Mouse (Mus musculus) midbrain, embryonic 14.5 days (tissue): Measurements from ENCODE around the gene Dpp7. TPM values are rescaled to one million over a fixed set of nuclear protein-coding genes. Genes with fewer than 3 reads are reported as not detected.

Experiments
- ATAC-seq: fragments of 200-750 bp; cut with Nextera tagmentation; 2 replicates; pipeline ENCODE4 v1.8.0; 2017; ENCODE audit warnings: moderate number of reproducible peaks, moderate library complexity; ENCODE audit not compliant: low FRiP score, low TSS enrichment
- DNase-seq: peaks from one replicate; pipeline ENCODE4 v3.0.0-alpha.2; 2015
- H3K27ac ChIP-seq: fragments of 300-500 bp; sonication (generic); replicated peaks from 2 replicates; pipeline ENCODE4 v1.5.1; 2014; ENCODE audit warnings: mild to moderate bottlenecking, low read depth, low read length, moderate library complexity
- H3K27me3 ChIP-seq: fragments of 300-500 bp; sonication (generic); 2 replicates; pipeline ENCODE4 v1.6.1; 2014; ENCODE audit warnings: low read length, control low read depth, mixed read lengths; ENCODE audit not compliant: control insufficient read depth, insufficient read depth
- H3K36me3 ChIP-seq: fragments of 300-500 bp; sonication (generic); 2 replicates; pipeline ENCODE4 v1.6.1; 2014; ENCODE audit warnings: low read length, control low read depth; ENCODE audit not compliant: control insufficient read depth, insufficient read depth
- H3K4me1 ChIP-seq: fragments of 300-500 bp; sonication (generic); 2 replicates; pipeline ENCODE4 v1.6.1; 2014; ENCODE audit warnings: mild to moderate bottlenecking, antibody characterized with exemption, low read length, control low read depth; ENCODE audit not compliant: control insufficient read depth, insufficient read depth
- H3K4me2 ChIP-seq: fragments of 300-500 bp; sonication (generic); 2 replicates; pipeline ENCODE4 v1.6.1; 2014; ENCODE audit warnings: mild to moderate bottlenecking, low read length, moderate library complexity
- H3K4me3 ChIP-seq: fragments of 300-500 bp; sonication (generic); replicated peaks from 2 replicates; pipeline ENCODE4 v1.5.1; 2014; ENCODE audit warnings: low read depth, low read length
- H3K9ac ChIP-seq: fragments of 300-500 bp; sonication (generic); replicated peaks from 2 replicates; pipeline ENCODE4 v1.6.1; 2014; ENCODE audit warnings: mild to moderate bottlenecking, low read length, moderate library complexity
- H3K9me3 ChIP-seq: fragments of 300-500 bp; sonication (generic); 2 replicates; pipeline ENCODE4 v1.6.1; 2016; ENCODE audit warnings: low read length, control low read depth, mixed read lengths; ENCODE audit not compliant: control insufficient read depth
- WGBS: fragments of 180-500 bp; shearing (Covaris S2); extraction: QIAGEN DNeasy Blood & Tissue Kit; methylation state at CpG from one replicate; pipeline ENCODE4 v1.1.7; 2014; 5-methylcytosine and 5-hydroxymethylcytosine counted together
- polyA plus RNA-seq: library from polyadenylated mRNA; unstranded; fragments of >200 nt; fragmentation: Nextera tagmentation; extraction: Ambion mirVana; gene quantifications from 2 replicates; pipeline ENCODE4 v1.2.1, GENCODE M21; 2014

The Dpp7 gene
- polyA plus RNA-seq, 1 experiment from 2014 or later: 19.8 TPM

DNA sequence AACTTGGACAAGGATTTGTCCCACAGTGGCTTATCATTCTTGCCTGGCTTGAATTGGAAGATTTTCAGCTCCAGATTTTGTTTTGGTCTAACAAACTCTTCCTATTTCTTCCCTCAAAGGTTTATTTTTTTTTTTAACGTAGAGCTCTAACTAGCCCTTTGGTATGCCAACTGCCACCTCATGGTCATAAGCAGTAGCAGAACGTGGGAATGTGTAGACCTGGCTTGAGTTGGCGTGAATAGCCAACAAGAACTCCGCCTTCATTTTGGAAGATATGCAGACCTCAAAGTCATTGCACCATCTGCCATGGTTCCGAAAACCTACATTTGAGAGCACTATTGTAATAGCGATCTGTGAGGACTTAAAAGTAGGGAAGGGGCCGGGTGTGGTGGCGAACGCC, 24.7 kb downstream of the Dpp7 start:
- ATAC-seq (no peak), DNase-seq (no peak)
- Histone ChIP-seq H3K9ac (peak overlapping the region; percentile 80), H3K4me2 (peak overlapping the region; percentile 93), H3K36me3 (peaks cover 29% of the 10 kb centered on the region), H3K4me3 (peak overlapping the region; percentile 92), H3K27me3 (no peaks in the 10 kb centered on the region), H3K4me1 (peaks cover 11% of the 10 kb centered on the region), H3K9me3 (no peaks in the 10 kb centered on the region), H3K27ac (no peak overlapping the region)
- 63% methylated on average over 9 of the region's 9 CpGs for WGBS

DNA sequence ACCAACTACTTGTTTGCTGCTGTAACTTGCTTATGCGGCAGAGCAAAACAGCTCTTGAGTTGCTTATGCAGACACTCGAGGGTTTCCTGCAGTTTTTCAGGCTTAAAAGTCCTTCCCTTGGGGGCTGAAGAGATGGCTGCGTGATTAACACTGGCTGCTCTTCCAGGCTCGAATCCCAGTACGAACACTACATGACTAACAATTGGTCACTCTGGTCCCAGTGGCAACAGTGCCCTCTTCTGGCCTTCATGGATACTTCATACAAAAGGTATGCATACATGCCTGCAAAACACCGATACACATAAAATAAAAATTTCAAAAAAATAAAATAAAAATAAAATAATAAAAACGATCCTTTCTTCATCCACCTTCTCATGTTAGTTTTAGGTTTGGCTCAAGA, 27.7 kb downstream of the Dpp7 start:
- H3K27ac ChIP-seq: no peak overlapping the region
- H3K27me3 ChIP-seq: no peaks in the 10 kb centered on the region
- no peak overlapping the region for H3K4me2 ChIP-seq
- no peak for ATAC-seq
- no peaks in the 10 kb centered on the region for H3K36me3 ChIP-seq
- whole genome bisulfite sequencing: 32% methylated on average over 7 of the region's 7 CpGs
- H3K9ac ChIP-seq: no peak overlapping the region
- peaks cover 7% of the 10 kb centered on the region for H3K4me1 ChIP-seq
- DNase-seq: peak; percentile 73
- H3K4me3 ChIP-seq: no peak overlapping the region
- no peaks in the 10 kb centered on the region for H3K9me3 ChIP-seq

DNA sequence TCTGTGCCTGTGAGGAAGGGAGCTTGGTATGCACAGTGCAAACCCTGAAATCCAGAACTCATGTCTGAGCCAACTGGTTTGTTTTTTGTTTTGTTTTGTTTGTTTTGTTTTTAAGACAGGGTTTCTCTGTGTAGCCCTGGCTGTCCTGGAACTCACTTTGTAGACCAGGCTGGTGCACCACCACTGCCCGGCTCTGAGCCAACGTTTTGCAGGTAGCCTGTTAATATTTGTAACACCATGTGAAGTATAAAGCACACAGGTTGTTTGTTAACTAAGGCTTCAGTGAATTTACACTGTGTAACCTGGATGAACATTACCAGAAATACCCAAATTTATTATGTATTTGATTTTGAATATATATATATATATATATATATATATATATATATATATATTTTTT, 30.1 kb downstream of the Dpp7 start:
- ATAC-seq (no peak), DNase-seq (no peak)
- no peak overlapping the region for H3K27ac ChIP-seq
- no peaks in the 10 kb centered on the region for H3K36me3 ChIP-seq
- no peak overlapping the region for H3K9ac ChIP-seq
- peaks cover under 1% of the 10 kb centered on the region; the same call in 1 of the 2 replicates for H3K4me1 ChIP-seq
- no peaks in the 10 kb centered on the region for H3K9me3 ChIP-seq
- H3K4me3 ChIP-seq: no peak overlapping the region
- H3K4me2 ChIP-seq: no peak overlapping the region
- no peaks in the 10 kb centered on the region for H3K27me3 ChIP-seq
- 86% methylated on average over 2 of the region's 2 CpGs for WGBS

DNA sequence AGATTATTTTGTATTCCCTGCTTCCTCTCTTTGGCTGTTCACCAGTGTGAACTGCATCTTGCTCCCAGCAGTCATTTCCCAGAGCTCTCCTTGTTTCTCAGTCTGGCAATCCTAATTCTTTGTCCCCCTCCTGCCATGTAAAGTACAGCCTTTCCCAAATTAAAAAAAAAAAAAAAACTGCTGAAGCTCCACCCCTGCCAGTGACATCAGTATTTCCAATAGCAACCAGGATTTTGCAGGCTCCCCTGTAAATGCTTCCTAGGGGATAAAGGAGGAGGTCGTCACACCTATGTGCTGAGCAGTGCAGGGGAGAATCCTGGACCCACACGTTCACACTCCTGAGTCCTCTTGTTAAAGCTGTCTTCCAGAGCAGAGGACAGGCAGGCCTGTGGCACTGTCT, 36.1 kb downstream of the Dpp7 start:
- H3K9ac ChIP-seq: no peak overlapping the region
- H3K27me3 ChIP-seq: peaks cover 11% of the 10 kb centered on the region
- no peak overlapping the region for H3K4me3 ChIP-seq
- ATAC-seq (no peak), DNase-seq (no peak)
- 0 out of 2 replicates have a peak, but pooled peaks cover 2% of the 10 kb centered on the region for H3K4me1 ChIP-seq
- H3K9me3 ChIP-seq: no peaks in the 10 kb centered on the region
- H3K36me3 ChIP-seq: no peaks in the 10 kb centered on the region
- no peak overlapping the region for H3K27ac ChIP-seq
- no peak overlapping the region for H3K4me2 ChIP-seq
- 42% methylated on average over 2 of the region's 2 CpGs for WGBS

DNA sequence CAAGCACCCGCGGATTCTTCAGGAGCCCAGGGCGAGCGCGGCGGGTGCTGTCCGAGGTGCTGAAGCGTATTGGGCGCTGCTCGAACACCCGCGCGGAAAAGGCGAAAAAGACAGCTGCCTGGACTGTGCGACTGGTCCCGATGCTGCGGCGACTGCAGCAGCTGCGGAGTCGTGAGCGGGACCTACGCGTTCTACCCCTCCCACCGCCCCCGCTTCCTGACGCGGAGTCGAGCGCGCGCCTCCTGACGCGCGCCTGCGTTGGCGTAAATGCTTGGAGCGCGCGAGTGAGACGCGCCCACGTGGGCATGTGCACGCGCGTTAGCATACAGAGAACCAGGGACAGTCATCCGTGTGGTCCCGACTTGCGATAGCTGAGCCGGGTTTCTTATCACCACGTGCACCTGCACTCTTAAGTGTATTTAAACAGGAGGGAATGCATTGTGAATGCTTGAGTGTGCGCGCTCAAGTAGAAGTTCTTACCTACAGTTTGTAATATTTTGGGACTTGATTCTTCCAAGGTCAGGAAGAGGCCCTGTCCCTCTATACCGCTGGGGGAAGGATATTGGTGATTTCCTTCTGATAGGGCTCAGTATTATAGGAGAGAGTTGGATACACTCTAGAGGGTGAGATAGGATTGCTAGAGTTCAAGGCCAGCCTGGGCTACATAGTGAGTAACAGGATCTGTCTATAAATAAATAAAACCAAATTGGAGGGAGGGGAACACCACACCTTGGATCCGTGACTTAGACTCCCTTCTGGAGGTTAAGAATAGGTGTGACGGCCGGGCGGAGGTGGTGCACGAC, 37.0 kb downstream of the Dpp7 start, which contains the start of gene Grin1:
Grin1 (minus strand) TSS at position 217 of the 803 bp plus-strand sequence.
- WGBS: 10% methylated on average over 58 of the region's 58 CpGs
- Histone ChIP-seq H3K9me3 (no peaks in the 10 kb centered on the region), H3K9ac (peak within 1 kb of the TSS; percentile 61), H3K4me3 (peak within 1 kb of the TSS; percentile 57), H3K4me1 (0 out of 2 replicates have a peak, but pooled peaks cover 2% of the 10 kb centered on the region), H3K27ac (peak within 1 kb of the TSS; percentile 77), H3K27me3 (peaks cover 16% of the 10 kb centered on the region), H3K36me3 (no peaks in the 10 kb centered on the region), H3K4me2 (peak within 1 kb of the TSS; percentile 64)
- peak; percentile 96 for DNase-seq
- peak; percentile 78 for ATAC-seq

DNA sequence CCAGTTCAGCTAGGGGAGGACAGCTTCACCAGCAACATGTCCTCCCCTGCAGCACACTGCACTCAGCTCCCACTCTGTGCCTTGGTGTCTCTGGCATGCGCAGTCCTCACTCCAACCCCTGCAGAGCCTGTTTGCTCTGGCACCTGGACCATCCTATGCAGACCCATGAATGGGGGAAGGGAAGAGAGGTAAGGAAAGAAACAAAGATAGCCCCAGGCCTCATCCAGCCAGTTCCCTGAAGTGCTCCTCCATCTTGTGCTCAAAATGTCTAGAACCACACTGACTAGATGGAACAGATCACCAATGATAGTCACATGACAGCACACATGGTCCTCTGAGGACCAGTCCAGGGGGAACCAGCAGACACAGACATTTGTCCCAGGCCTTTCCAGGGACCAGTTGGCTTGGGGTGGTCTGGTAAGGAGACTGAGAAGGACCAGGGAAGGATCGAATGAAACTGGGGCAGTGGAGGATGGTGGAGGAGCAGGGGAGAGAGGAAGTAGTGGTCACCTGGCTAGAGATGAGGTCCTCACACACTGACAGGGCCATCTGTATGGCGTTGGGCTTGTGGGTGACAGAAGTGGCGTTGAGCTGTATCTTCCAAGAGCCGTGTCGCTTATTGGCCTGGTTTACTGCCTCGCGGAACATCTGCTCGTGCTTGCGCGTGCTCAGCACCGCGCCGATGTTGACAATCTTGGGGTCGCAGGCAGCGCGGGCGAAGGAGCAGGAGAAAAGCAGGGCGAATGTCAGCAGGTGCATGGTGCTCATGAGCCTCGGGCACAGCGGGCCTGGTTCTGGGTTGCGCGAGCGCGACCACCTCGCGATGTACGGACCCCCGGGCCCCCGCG, 37.8 kb downstream of the Dpp7 start:
- Histone ChIP-seq H3K4me1 (0 out of 2 replicates have a peak, but pooled peaks cover 2% of the 10 kb centered on the region), H3K9me3 (no peaks in the 10 kb centered on the region), H3K36me3 (peaks cover under 1% of the 10 kb centered on the region; the same call in 1 of the 2 replicates), H3K27ac (peak overlapping the region; percentile 77), H3K4me2 (peak overlapping the region; percentile 64), H3K9ac (peak overlapping the region; percentile 61), H3K4me3 (peak overlapping the region; percentile 57), H3K27me3 (peaks cover 21% of the 10 kb centered on the region)
- ATAC-seq (peak; percentile 38), DNase-seq (peak; percentile 69)
- 4% methylated on average over 31 of the region's 31 CpGs for WGBS

DNA sequence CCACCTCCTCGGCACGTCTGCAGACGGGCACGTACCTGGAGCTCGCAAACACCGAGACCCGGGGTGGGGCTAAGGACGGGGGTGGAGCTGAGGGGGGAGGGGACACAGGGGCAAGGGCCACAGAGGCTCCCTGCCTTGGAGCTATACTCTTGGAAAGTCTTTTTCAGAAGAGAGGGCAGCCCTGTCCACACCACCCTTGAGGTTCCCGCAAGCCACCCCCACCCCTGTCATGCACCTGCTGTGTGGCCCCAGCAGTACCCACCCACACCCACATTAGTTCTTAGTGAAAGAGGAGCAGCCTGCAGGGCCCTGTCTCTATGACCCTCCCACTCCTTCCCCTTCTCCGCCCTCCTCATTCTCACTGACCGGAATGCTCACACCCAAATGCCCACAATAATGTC, 44.7 kb downstream of the Dpp7 start:
- Histone ChIP-seq H3K9ac (no peak overlapping the region), H3K9me3 (no peaks in the 10 kb centered on the region), H3K4me1 (no peaks in the 10 kb centered on the region), H3K4me3 (no peak overlapping the region), H3K27me3 (peaks cover 74% of the 10 kb centered on the region), H3K4me2 (no peak overlapping the region), H3K36me3 (peaks cover 29% of the 10 kb centered on the region), H3K27ac (no peak overlapping the region)
- WGBS: 6% methylated on average over 11 of the region's 11 CpGs
- ATAC-seq (no peak), DNase-seq (no peak)

DNA sequence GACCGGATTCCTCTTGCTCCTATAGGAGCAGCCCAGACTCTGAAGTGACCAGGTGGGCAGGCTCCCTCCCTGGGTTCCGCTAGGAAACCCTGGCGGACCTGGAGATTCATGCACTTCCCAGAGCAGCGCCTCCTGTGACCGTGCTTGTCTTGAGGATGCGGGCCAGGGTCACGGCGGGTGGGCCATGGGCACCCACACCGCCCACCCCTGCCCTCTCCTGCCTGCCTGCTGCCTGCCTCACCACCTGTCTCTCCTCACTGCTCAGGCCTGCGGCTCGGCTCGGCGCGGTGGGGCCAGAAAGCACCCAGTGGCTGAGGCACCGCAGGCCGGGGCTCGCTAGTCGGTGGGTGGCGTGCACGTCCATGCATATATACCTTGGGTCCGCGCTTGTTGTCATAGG, 45.2 kb downstream of the Dpp7 start:
- WGBS: 3% methylated on average over 22 of the region's 22 CpGs
- H3K27me3 ChIP-seq: peaks cover 69% of the 10 kb centered on the region
- no peak for ATAC-seq
- no peak overlapping the region for H3K9ac ChIP-seq
- H3K9me3 ChIP-seq: no peaks in the 10 kb centered on the region
- DNase-seq: no peak
- no peak overlapping the region for H3K4me2 ChIP-seq
- no peaks in the 10 kb centered on the region for H3K4me1 ChIP-seq
- peaks cover 29% of the 10 kb centered on the region for H3K36me3 ChIP-seq
- no peak overlapping the region for H3K27ac ChIP-seq
- H3K4me3 ChIP-seq: no peak overlapping the region
